Mouse (Mus musculus): ENCODE data around the gene Lix1.
A peak's percentile ranks its signal among the peaks of the same experiment; 100 is the strongest.

The Lix1 gene

GRCm38 (mm10) chr17:17411443-17411842 is 9.0 kb downstream of the Lix1 start:
- DNase-seq (ENCODE audit: low read depth in 1 of 2, low spot score in 2 of 2): no peak

GRCm38 (mm10) chr17:17412176-17412575 is 9.7 kb downstream of the Lix1 start:
- no peak for DNase-seq (ENCODE audit: low read depth in 1 of 2, low spot score in 2 of 2)

GRCm38 (mm10) chr17:17414206-17414605 is 11.7 kb downstream of the Lix1 start:
- DNase-seq (ENCODE audit: low read depth in 1 of 2, low spot score in 2 of 2): no peak

- DNase-seq (ENCODE audit: low read depth in 1 of 2, low spot score in 2 of 2): no peak
These were observed 22.3 kb downstream of the Lix1 start for GRCm38 (mm10) chr17:17424609-17425307.

- DNase-seq (ENCODE audit: low read depth in 1 of 2, low spot score in 2 of 2): no peak
These were observed 22.9 kb downstream of the Lix1 start for GRCm38 (mm10) chr17:17425308-17425813.

GRCm38 (mm10) chr17:17425906-17426305 is 23.4 kb downstream of the Lix1 start:
- no peak for DNase-seq (ENCODE audit: low read depth in 1 of 2, low spot score in 2 of 2)

GRCm38 (mm10) chr17:17428888-17429287 is 26.4 kb downstream of the Lix1 start:
- no peak for DNase-seq (ENCODE audit: low read depth in 1 of 2, low spot score in 2 of 2)

- no peak for DNase-seq (ENCODE audit: low read depth in 1 of 2, low spot score in 2 of 2)
These were observed 31.2 kb downstream of the Lix1 start for GRCm38 (mm10) chr17:17433679-17434078.

- no peak for DNase-seq (ENCODE audit: low read depth in 1 of 2, low spot score in 2 of 2)
These were observed 36.2 kb downstream of the Lix1 start for GRCm38 (mm10) chr17:17438576-17439191.

- no peak for DNase-seq (ENCODE audit: low read depth in 1 of 2, low spot score in 2 of 2)
These were observed 39.5 kb downstream of the Lix1 start for GRCm38 (mm10) chr17:17441876-17442498.

GRCm38 (mm10) chr17:17444297-17444886 is 41.9 kb downstream of the Lix1 start:
- DNase-seq (ENCODE audit: low read depth in 1 of 2, low spot score in 2 of 2): no peak

- no peak for DNase-seq (ENCODE audit: low read depth in 1 of 2, low spot score in 2 of 2)
These were observed 44.2 kb downstream of the Lix1 start for GRCm38 (mm10) chr17:17446683-17447082.

GRCm38 (mm10) chr17:17447821-17448220 is 45.3 kb downstream of the Lix1 start:
- DNase-seq (ENCODE audit: low read depth in 1 of 2, low spot score in 2 of 2): no peak

GRCm38 (mm10) chr17:17448737-17449440 is 46.4 kb downstream of the Lix1 start:
- peak; percentile 4 to 12 for DNase-seq (ENCODE audit: low read depth in 1 of 2, low spot score in 2 of 2)

- DNase-seq (ENCODE audit: low read depth in 1 of 2, low spot score in 2 of 2): no peak
These were observed 46.9 kb downstream of the Lix1 start for GRCm38 (mm10) chr17:17449441-17449770.

GRCm38 (mm10) chr17:17451102-17451501 is 48.6 kb downstream of the Lix1 start:
- no peak for DNase-seq (ENCODE audit: low read depth in 1 of 2, low spot score in 2 of 2)

GRCm38 (mm10) chr17:17452617-17453016 is 50.1 kb downstream of the Lix1 start:
- DNase-seq (ENCODE audit: low read depth in 1 of 2, low spot score in 2 of 2): no peak

- DNase-seq (ENCODE audit: low read depth in 1 of 2, low spot score in 2 of 2): no peak
These were observed 52.1 kb downstream of the Lix1 start for GRCm38 (mm10) chr17:17454573-17454972.

- no peak for DNase-seq (ENCODE audit: low read depth in 1 of 2, low spot score in 2 of 2)
These were observed 83.3 kb downstream of the Lix1 start for GRCm38 (mm10) chr17:17485789-17486188.

- no peak for DNase-seq (ENCODE audit: low read depth in 1 of 2, low spot score in 2 of 2)
These were observed 88.5 kb downstream of the Lix1 start for GRCm38 (mm10) chr17:17490820-17491621.

- DNase-seq (ENCODE audit: low read depth in 1 of 2, low spot score in 2 of 2): no peak
These were observed 89.1 kb downstream of the Lix1 start for GRCm38 (mm10) chr17:17491622-17492001.
